Mouse (Mus musculus): ENCODE data around the gene Tcf12. TPM values are rescaled to one million over a fixed set of nuclear protein-coding genes. Genes with fewer than 3 reads are reported as not detected.
A peak's percentile ranks its signal among the peaks of the same experiment; 100 is the strongest.

Tcf12 gene
- total and polyA plus RNA-seq, 2 experiments from 2014 or later: 32.4 to 71.5 TPM

DNA sequence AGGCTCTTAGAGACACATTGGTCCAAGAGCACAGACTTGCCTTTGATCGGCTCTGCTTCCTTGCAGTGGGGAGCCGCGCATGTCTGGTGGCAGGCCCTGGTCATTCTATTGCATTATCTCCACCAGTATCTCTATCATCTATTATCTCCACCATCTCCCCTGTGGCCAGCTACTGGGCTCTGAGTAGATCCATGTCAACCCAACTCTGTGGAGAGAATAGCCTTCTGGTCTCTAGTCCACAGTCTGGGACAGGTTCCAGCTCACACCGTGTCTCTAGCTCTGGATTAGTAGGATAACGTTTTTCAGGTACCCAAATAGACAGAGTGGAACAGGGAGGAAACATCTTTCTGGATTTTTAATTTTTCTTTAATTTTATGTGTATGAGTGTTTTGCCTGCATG, 284.3 kb downstream of the Tcf12 start:
- Histone ChIP-seq H3K27me3 (ENCODE audit: insufficient read depth, low read length) (no peaks in the 10 kb centered on the region), H3K9ac (no peak overlapping the region), H3K36me3 (ENCODE audit: insufficient read depth) (no peaks in the 10 kb centered on the region), H3K27ac (ENCODE audit: low read depth, low read length) (no peak overlapping the region), H3K4me3 (ENCODE audit: low read depth, low read length) (no peak overlapping the region), H3K9me3 (ENCODE audit: low read length) (no peaks in the 10 kb centered on the region), H3K4me2 (ENCODE audit: low read depth) (no peak overlapping the region), H3K4me1 (ENCODE audit: insufficient read depth) (0 out of 2 replicates have a peak, but pooled peaks cover 3% of the 10 kb centered on the region)
- DNase-seq (no peak), ATAC-seq (no peak)
- WGBS: 88% methylated on average over 5 of the region's 5 CpGs
- no peak for TF ChIP-seq CTCF (IDR thresholded peaks at IDR 0.05; ENCODE audit: low read depth)

DNA sequence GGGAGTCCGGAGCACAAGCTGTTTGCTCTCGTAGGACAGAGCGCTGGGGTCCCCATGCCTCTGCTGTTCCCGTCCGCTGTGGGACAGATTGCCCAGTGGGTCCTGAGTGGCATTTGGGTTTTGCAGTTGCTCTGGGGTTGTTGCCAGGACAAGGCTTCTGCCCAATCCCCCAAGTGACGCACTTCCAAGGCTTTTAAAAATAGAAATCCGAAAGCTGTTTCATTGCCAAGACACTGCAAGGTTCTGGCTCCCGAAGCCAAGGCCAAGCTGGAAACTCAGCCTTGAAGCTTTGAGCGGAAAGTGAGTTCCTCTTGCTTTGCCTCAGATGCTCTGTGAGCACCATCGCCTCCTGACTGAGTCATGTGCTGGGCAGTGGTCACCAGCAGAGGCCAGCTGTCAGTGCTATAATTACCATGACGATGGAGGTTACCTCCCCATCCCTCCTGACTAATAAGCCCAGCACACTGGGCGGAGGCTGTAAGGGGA, 285.6 kb downstream of the Tcf12 start:
- no peak overlapping the region; the same call in 1 of the 2 replicates for H3K27ac ChIP-seq (ENCODE audit: low read depth, low read length)
- peak; percentile 67 for DNase-seq
- H3K9ac ChIP-seq: no peak overlapping the region
- H3K9me3 ChIP-seq (ENCODE audit: low read length): no peaks in the 10 kb centered on the region
- ATAC-seq: peak; percentile 76
- H3K4me3 ChIP-seq (ENCODE audit: low read depth, low read length): no peak overlapping the region
- H3K27me3 ChIP-seq (ENCODE audit: insufficient read depth, low read length): no peaks in the 10 kb centered on the region
- no peak for TF ChIP-seq CTCF (IDR thresholded peaks at IDR 0.05; ENCODE audit: low read depth)
- no peak overlapping the region for H3K4me2 ChIP-seq (ENCODE audit: low read depth)
- H3K36me3 ChIP-seq (ENCODE audit: insufficient read depth): no peaks in the 10 kb centered on the region
- WGBS: 53% methylated on average over 12 of the region's 12 CpGs
- H3K4me1 ChIP-seq (ENCODE audit: insufficient read depth): 0 out of 2 replicates have a peak, but pooled peaks cover 3% of the 10 kb centered on the region

- 86% methylated on average over 3 of the region's 3 CpGs for WGBS
- no peak for TF ChIP-seq CTCF (IDR thresholded peaks at IDR 0.05; ENCODE audit: low read depth)
- no peak for ATAC-seq
Measured at GRCm38 (mm10) chr9:71822003-71822402, 289.7 kb downstream of the Tcf12 start.

DNA sequence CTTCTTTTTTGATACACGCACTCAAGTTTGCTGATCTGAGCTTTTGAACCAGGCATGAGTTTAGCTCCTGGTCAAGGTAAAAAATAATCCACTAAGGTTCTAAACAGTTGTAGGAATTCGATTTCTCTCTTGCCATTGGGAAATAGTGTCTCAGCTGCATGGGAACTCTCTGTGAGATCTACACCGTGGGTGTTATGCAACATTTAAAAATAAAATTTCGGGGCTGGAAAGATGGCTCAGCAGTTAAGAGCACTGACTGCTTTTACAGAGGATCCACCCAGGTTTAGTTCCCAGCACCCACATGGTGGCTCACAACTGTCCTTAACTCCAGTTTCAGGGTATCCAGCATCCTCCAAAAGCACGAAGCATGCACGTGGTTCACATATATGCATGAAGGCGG, 293.2 kb downstream of the Tcf12 start:
- H3K9me3 ChIP-seq (ENCODE audit: low read length): no peaks in the 10 kb centered on the region
- no peak overlapping the region for H3K27ac ChIP-seq (ENCODE audit: low read depth, low read length)
- no peak overlapping the region for H3K9ac ChIP-seq
- DNase-seq (no peak), ATAC-seq (no peak)
- H3K4me3 ChIP-seq (ENCODE audit: low read depth, low read length): no peak overlapping the region
- H3K4me2 ChIP-seq (ENCODE audit: low read depth): no peak overlapping the region
- H3K36me3 ChIP-seq (ENCODE audit: insufficient read depth): no peaks in the 10 kb centered on the region
- 91% methylated on average over 7 of the region's 7 CpGs for WGBS
- H3K4me1 ChIP-seq (ENCODE audit: insufficient read depth): no peaks in the 10 kb centered on the region
- H3K27me3 ChIP-seq (ENCODE audit: insufficient read depth, low read length): no peaks in the 10 kb centered on the region
- TF ChIP-seq CTCF (IDR thresholded peaks at IDR 0.05; ENCODE audit: low read depth): no peak

More at GRCm38 (mm10) chr9:71822003-71822402, 289.7 kb downstream of the Tcf12 start:
- no peak overlapping the region for H3K4me2 ChIP-seq (ENCODE audit: low read depth)
- H3K9me3 ChIP-seq (ENCODE audit: low read length): no peaks in the 10 kb centered on the region
- H3K36me3 ChIP-seq (ENCODE audit: insufficient read depth): no peaks in the 10 kb centered on the region
- H3K4me3 ChIP-seq (ENCODE audit: low read depth, low read length): no peak overlapping the region
- no peak for DNase-seq
- no peak overlapping the region for H3K27ac ChIP-seq (ENCODE audit: low read depth, low read length)
- 0 out of 2 replicates have a peak, but pooled peaks cover 3% of the 10 kb centered on the region for H3K4me1 ChIP-seq (ENCODE audit: insufficient read depth)
- no peaks in the 10 kb centered on the region for H3K27me3 ChIP-seq (ENCODE audit: insufficient read depth, low read length)
- H3K9ac ChIP-seq: no peak overlapping the region

DNA sequence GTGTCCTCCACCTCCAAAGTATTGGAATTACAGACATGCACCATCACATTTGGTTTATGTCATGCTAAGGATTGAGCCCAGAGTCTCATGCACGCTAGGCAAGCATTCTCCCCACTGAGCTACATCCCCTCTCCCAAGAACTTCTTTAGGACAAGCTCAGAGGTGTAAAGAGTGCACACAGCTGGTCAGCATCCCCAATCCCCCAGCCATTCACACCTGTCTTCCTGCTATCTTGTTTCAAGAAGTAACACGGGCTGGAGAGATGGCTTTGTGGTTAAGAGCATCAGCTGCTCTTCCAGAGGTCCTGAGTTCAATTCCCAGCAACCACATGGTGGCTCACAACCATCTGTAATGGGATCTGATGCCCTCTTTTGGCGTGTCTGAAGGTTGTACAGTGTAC, 295.6 kb downstream of the Tcf12 start:
- H3K27ac ChIP-seq (ENCODE audit: low read depth, low read length): no peak overlapping the region
- TF ChIP-seq CTCF (IDR thresholded peaks at IDR 0.05; ENCODE audit: low read depth): no peak
- no peaks in the 10 kb centered on the region for H3K9me3 ChIP-seq (ENCODE audit: low read length)
- DNase-seq: no peak
- 72% methylated on average over 3 of the region's 3 CpGs for WGBS
- ATAC-seq: no peak
- H3K4me3 ChIP-seq (ENCODE audit: low read depth, low read length): no peak overlapping the region
- no peaks in the 10 kb centered on the region for H3K36me3 ChIP-seq (ENCODE audit: insufficient read depth)
- H3K4me2 ChIP-seq (ENCODE audit: low read depth): no peak overlapping the region
- no peak overlapping the region for H3K9ac ChIP-seq
- H3K27me3 ChIP-seq (ENCODE audit: insufficient read depth, low read length): no peaks in the 10 kb centered on the region
- no peaks in the 10 kb centered on the region for H3K4me1 ChIP-seq (ENCODE audit: insufficient read depth)

DNA sequence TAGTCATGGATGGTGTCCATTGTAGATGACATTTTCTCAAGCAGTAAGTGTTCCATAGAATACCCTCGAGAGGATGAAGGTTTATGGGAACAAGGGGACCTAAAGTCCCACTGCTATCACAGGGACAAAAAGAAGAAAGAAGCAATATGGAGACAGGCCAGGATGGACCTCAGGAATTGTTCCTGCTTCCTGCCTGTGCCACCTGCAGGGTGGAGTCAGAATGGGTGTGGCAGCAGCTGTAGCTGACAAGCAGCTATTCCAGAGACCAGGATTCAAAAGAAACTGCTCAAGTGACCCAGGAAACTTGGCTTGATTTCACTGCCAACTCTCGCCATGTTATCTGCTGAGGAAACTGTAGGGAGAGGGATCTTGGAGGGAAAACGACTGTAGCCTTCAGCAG, 298.1 kb downstream of the Tcf12 start:
- no peak overlapping the region for H3K27ac ChIP-seq (ENCODE audit: low read depth, low read length)
- H3K4me1 ChIP-seq (ENCODE audit: insufficient read depth): no peaks in the 10 kb centered on the region
- H3K9ac ChIP-seq: no peak overlapping the region
- DNase-seq (no peak), ATAC-seq (no peak)
- TF ChIP-seq CTCF (IDR thresholded peaks at IDR 0.05; ENCODE audit: low read depth): no peak
- no peak overlapping the region for H3K4me2 ChIP-seq (ENCODE audit: low read depth)
- H3K9me3 ChIP-seq (ENCODE audit: low read length): no peaks in the 10 kb centered on the region
- H3K27me3 ChIP-seq (ENCODE audit: insufficient read depth, low read length): no peaks in the 10 kb centered on the region
- 84% methylated on average over 3 of the region's 3 CpGs for WGBS
- no peaks in the 10 kb centered on the region for H3K36me3 ChIP-seq (ENCODE audit: insufficient read depth)
- no peak overlapping the region for H3K4me3 ChIP-seq (ENCODE audit: low read depth, low read length)

DNA sequence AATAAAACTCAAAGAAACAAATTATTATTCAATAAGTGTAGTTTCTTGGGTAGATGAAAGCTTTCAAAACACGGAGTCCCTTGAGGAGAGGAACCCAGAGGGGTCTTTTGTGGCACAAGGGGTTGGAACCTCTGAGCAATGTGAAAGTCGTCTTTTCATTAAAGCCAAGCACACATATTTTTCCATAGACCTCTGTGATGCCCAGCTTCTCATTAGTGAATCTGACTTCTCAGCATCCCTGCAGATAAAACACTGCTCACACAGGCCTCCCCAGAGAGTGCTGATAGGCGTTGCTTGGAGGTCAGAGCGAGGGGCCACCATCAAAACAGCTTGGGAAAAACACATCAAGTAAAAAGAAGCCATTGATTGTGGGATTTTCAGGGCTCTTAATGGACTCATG, 298.8 kb downstream of the Tcf12 start:
- Histone ChIP-seq H3K27ac (ENCODE audit: low read depth, low read length) (no peak overlapping the region), H3K27me3 (ENCODE audit: insufficient read depth, low read length) (no peaks in the 10 kb centered on the region), H3K36me3 (ENCODE audit: insufficient read depth) (no peaks in the 10 kb centered on the region), H3K4me3 (ENCODE audit: low read depth, low read length) (no peak overlapping the region), H3K9me3 (ENCODE audit: low read length) (no peaks in the 10 kb centered on the region), H3K9ac (no peak overlapping the region), H3K4me2 (ENCODE audit: low read depth) (no peak overlapping the region), H3K4me1 (ENCODE audit: insufficient read depth) (no peaks in the 10 kb centered on the region)
- no peak for DNase-seq
- no peak for ATAC-seq
- TF ChIP-seq CTCF (IDR thresholded peaks at IDR 0.05; ENCODE audit: low read depth): no peak
- 24% methylated on average over 4 of the region's 4 CpGs for WGBS

Data from forebrain, postnatal 0 days (tissue).